Comparison of ENCODE assay signal across 25 mouse cellular contexts in the genomic region with DNA sequence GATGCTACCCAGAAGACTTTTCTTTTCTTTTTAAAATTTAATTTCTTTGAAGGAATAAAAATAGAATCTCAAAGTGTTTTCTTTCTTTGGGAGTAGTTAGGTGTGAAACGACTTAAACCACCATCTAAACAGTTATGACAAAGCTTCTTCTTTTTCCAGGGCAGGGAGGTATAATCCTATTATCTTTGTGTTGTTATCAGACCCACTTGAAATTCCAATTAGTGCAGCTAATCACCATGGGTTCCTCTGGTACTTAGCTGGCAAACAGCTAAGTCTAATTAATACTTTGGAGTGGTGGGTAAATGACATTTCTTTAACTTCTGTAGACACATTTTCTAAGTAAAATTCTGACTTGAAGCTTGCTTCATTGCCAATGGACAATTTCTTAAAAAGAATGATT.
"Had no signal": no experiment of that assay in that cellular context is flagged by ENCODE, and none has a peak within 500 bp of the region (broad histone marks: within the 10 kb centered on the region; RNA-seq: fewer than 3 reads in every experiment).

No protein-coding gene starts in this region.

- H3K4me1 ChIP-seq: heart, embryonic 10.5 days; heart, embryonic 12.5 days; intestine, embryonic 15.5 days; limb, embryonic 13.5 days; limb, embryonic 15.5 days; liver, embryonic 12.5 days had no signal

- H3K36me3 ChIP-seq: heart, embryonic 10.5 days; heart, embryonic 12.5 days; hindbrain, embryonic 10.5 days; hindbrain, embryonic 12.5 days; intestine, embryonic 15.5 days; limb, embryonic 13.5 days; limb, embryonic 15.5 days; liver, embryonic 12.5 days had no signal

- H3K4me2 ChIP-seq: heart, embryonic 12.5 days; hindbrain, embryonic 12.5 days; hindbrain, embryonic 14.5 days; intestine, embryonic 15.5 days; limb, embryonic 13.5 days; limb, embryonic 15.5 days; liver, embryonic 12.5 days had no signal

- H3K9me3 ChIP-seq: heart, embryonic 10.5 days; heart, embryonic 12.5 days; hindbrain, embryonic 10.5 days; hindbrain, embryonic 12.5 days; intestine, embryonic 15.5 days; limb, embryonic 13.5 days; limb, embryonic 15.5 days; liver, embryonic 12.5 days had no signal

- DNase-seq: gastrocnemius, adult 2 months; gastrocnemius, postnatal 10 days; gastrocnemius, postnatal 25 days; heart, adult 18-20 months; heart, postnatal 10 days; heart, postnatal 4 days; kidney, adult 18-20 months; kidney, adult 8-10 months; kidney, postnatal 10 days; kidney, postnatal 36 days; layer of hippocampus, adult 9-11 months; layer of hippocampus, postnatal 36 days; left cerebral cortex, postnatal 4 days had no signal

- H3K27me3 ChIP-seq: heart, embryonic 12.5 days; hindbrain, embryonic 12.5 days; intestine, embryonic 15.5 days; limb, embryonic 15.5 days; liver, embryonic 12.5 days had no signal

- H3K4me3 ChIP-seq: gastrocnemius, adult 2 months; heart, embryonic 10.5 days; heart, embryonic 12.5 days; hindbrain, embryonic 10.5 days; hindbrain, embryonic 12.5 days; intestine, embryonic 15.5 days; limb, embryonic 13.5 days; limb, embryonic 15.5 days; liver, embryonic 12.5 days had no signal

- H3K27ac ChIP-seq: gastrocnemius, adult 2 months; heart, embryonic 10.5 days; hindbrain, embryonic 10.5 days; hindbrain, embryonic 12.5 days; hindbrain, embryonic 14.5 days; intestine, embryonic 15.5 days; limb, embryonic 13.5 days; limb, embryonic 15.5 days; liver, embryonic 12.5 days had no signal

- ATAC-seq: hindbrain, embryonic 16.5 days; inflammation-experienced regulatory T-cells, adult 6 months; intestine, embryonic 15.5 days; intestine, postnatal 0 days; liver, embryonic 12.5 days had no signal

- H3K9ac ChIP-seq: heart, embryonic 12.5 days; hindbrain, embryonic 12.5 days; hindbrain, embryonic 14.5 days; intestine, embryonic 15.5 days; limb, embryonic 13.5 days; limb, embryonic 15.5 days; liver, embryonic 12.5 days had no signal
